Mouse (Mus musculus): Measurements from ENCODE around the gene Coq5. TPM values are rescaled to one million over a fixed set of nuclear protein-coding genes. Genes with fewer than 3 reads are reported as not detected.

Coq5 gene
- total and polyA plus RNA-seq, 3 experiments: 41.9 to 46.7 (median 43.9) TPM

GRCm38 (mm10) chr5:115266340-115266739, 13.1 kb upstream of the Coq5 start:
- Histone ChIP-seq H3K9me3 (replicated peaks; ENCODE audit: low read length) (no peaks in the 10 kb centered on the region), H3K27ac (ENCODE audit: insufficient read depth, low read depth) (no peak overlapping the region), H3K27me3 (replicated peaks) (no peaks in the 10 kb centered on the region), H3K4me1 (ENCODE audit: control insufficient read depth in 1 of 2, insufficient read depth in 2 of 2) (peaks cover 5 to 46% of the 10 kb centered on the region in 2 experiments), H3K4me3 (replicated peaks in 1 of 3; ENCODE audit: low read depth in 2 of 3, low read length in 2 of 3, poor library complexity in 1 of 3) (no peak overlapping the region), H3K9ac (ENCODE audit: insufficient read depth, low read depth) (no peak overlapping the region), H3K4me2 (ENCODE audit: insufficient read depth, low read depth, poor library complexity, severe bottlenecking) (no peak overlapping the region), H3K36me3 (replicated peaks in 1 of 2; ENCODE audit: control insufficient read depth in 1 of 2, insufficient read depth in 1 of 2, low read length in 1 of 2) (peaks cover 45 to 78% of the 10 kb centered on the region in 2 experiments), H3K79me2 (replicated peaks; ENCODE audit: control insufficient read depth, extremely low read depth, insufficient read depth, poor library complexity, severe bottlenecking) (peaks cover 91% of the 10 kb centered on the region)
- no peak for DNase-seq (ENCODE audit: extremely low read depth)
- no peak for TF ChIP-seq EP300 (IDR thresholded peaks at IDR 0.05; ENCODE audit: low read length)
- no peak for TF ChIP-seq HCFC1 (IDR thresholded peaks at IDR 0.05; ENCODE audit: low read depth, low read length)
- TF ChIP-seq MAX (IDR thresholded peaks at IDR 0.05; ENCODE audit: low read length): no peak
- no peak for TF ChIP-seq SMC3 (IDR thresholded peaks at IDR 0.05; ENCODE audit: low read depth, low read length)
- TF ChIP-seq RAD21 (IDR thresholded peaks at IDR 0.05; ENCODE audit: low read depth, low read length): no peak
- no peak for TF ChIP-seq KAT2A (IDR thresholded peaks at IDR 0.05; ENCODE audit: insufficient replicate concordance, low read length)
- TF ChIP-seq USF1 (IDR thresholded peaks at IDR 0.05; ENCODE audit: low read depth, low read length): no peak
- TF ChIP-seq POLR2A (IDR thresholded peaks at IDR 0.05; ENCODE audit: low read depth, low read length): no peak
- no peak for TF ChIP-seq ZMIZ1 (IDR thresholded peaks at IDR 0.05; ENCODE audit: low read depth, low read length)
- no peak for TF ChIP-seq NELFE (IDR thresholded peaks at IDR 0.05; ENCODE audit: low read depth, low read length)
- TF ChIP-seq MXI1 (IDR thresholded peaks at IDR 0.05; ENCODE audit: low read depth, low read length): no peak
- no peak for TF ChIP-seq PAX5 (IDR thresholded peaks at IDR 0.05; ENCODE audit: low read length)
- TF ChIP-seq ELF1 (IDR thresholded peaks at IDR 0.05; ENCODE audit: low read depth, low read length): no peak
- no peak for TF ChIP-seq MEF2A (IDR thresholded peaks at IDR 0.05; ENCODE audit: borderline replicate concordance, low read depth, low read length)
- in situ Hi-C loops (cut with MboI; ENCODE audit: low pct_ligation_motif_present, low pct_unique_long_range_greater_than_20kb, low sequenced_read_pairs) (no loop called here), dilution Hi-C loops (cut with MboI; ENCODE audit: extremely low pct_ligation_motif_present, extremely low pct_unique_long_range_greater_than_20kb, low sequenced_read_pairs) (no loop called here)

GRCm38 (mm10) chr5:115266787-115267468, 12.5 kb upstream of the Coq5 start:
- H3K9ac ChIP-seq (ENCODE audit: insufficient read depth, low read depth): no peak overlapping the region
- in situ Hi-C loops (cut with MboI; ENCODE audit: low pct_ligation_motif_present, low pct_unique_long_range_greater_than_20kb, low sequenced_read_pairs): no loop called here
- peaks cover 45 to 73% of the 10 kb centered on the region in 2 experiments for H3K36me3 ChIP-seq (replicated peaks in 1 of 2; ENCODE audit: control insufficient read depth in 1 of 2, insufficient read depth in 1 of 2, low read length in 1 of 2)
- H3K27me3 ChIP-seq (replicated peaks): no peaks in the 10 kb centered on the region
- peaks cover 5 to 46% of the 10 kb centered on the region in 2 experiments for H3K4me1 ChIP-seq (ENCODE audit: control insufficient read depth in 1 of 2, insufficient read depth in 2 of 2)
- DNase-seq (ENCODE audit: extremely low read depth): no peak
- no peaks in the 10 kb centered on the region for H3K9me3 ChIP-seq (replicated peaks; ENCODE audit: low read length)
- dilution Hi-C loops (cut with MboI; ENCODE audit: extremely low pct_ligation_motif_present, extremely low pct_unique_long_range_greater_than_20kb, low sequenced_read_pairs): no loop called here
- H3K4me3 ChIP-seq (replicated peaks in 1 of 3; ENCODE audit: low read depth in 2 of 3, low read length in 2 of 3, poor library complexity in 1 of 3): no peak overlapping the region
- TF ChIP-seq MAFK (IDR thresholded peaks at IDR 0.05; ENCODE audit: insufficient replicate concordance, low read length) (no peak), ZKSCAN1 (IDR thresholded peaks at IDR 0.05; ENCODE audit: borderline replicate concordance, low read depth, low read length) (no peak), TBP (conservative IDR thresholded peaks at IDR 0.05; ENCODE audit: low read depth, low read length) (no peak), ZNF384 (IDR thresholded peaks at IDR 0.05; ENCODE audit: low read depth, low read length) (no peak), EP300 (IDR thresholded peaks at IDR 0.05; ENCODE audit: low read length) (no peak), NELFE (IDR thresholded peaks at IDR 0.05; ENCODE audit: low read depth, low read length) (no peak), USF1 (IDR thresholded peaks at IDR 0.05; ENCODE audit: low read depth, low read length) (no peak), JUND (conservative IDR thresholded peaks at IDR 0.05; ENCODE audit: low read depth, low read length) (no peak), POLR2AphosphoS2 (IDR thresholded peaks at IDR 0.05; ENCODE audit: low read depth, low read length) (no peak), E2F4 (IDR thresholded peaks at IDR 0.05; ENCODE audit: insufficient replicate concordance, low read depth, low read length) (no peak), BHLHE40 (IDR thresholded peaks at IDR 0.05; ENCODE audit: low read depth, low read length) (no peak), PAX5 (IDR thresholded peaks at IDR 0.05; ENCODE audit: low read length) (no peak), CHD1 (IDR thresholded peaks at IDR 0.05; ENCODE audit: low read depth, low read length) (no peak), RCOR1 (conservative IDR thresholded peaks at IDR 0.05; ENCODE audit: low read depth, low read length) (no peak), HCFC1 (IDR thresholded peaks at IDR 0.05; ENCODE audit: low read depth, low read length) (no peak), GABPA (IDR thresholded peaks at IDR 0.05; ENCODE audit: insufficient replicate concordance, low read depth, low read length) (no peak)
- no peak overlapping the region for H3K27ac ChIP-seq (ENCODE audit: insufficient read depth, low read depth)
- peaks cover 93% of the 10 kb centered on the region for H3K79me2 ChIP-seq (replicated peaks; ENCODE audit: control insufficient read depth, extremely low read depth, insufficient read depth, poor library complexity, severe bottlenecking)
- H3K4me2 ChIP-seq (ENCODE audit: insufficient read depth, low read depth, poor library complexity, severe bottlenecking): no peak overlapping the region

Measured in CH12.LX (cell line).